Mouse (Mus musculus) megakaryocyte, embryonic 14.5 days (primary cell): ENCODE measurements at regions not wholly inside any gene's neighbourhood (a gene's known extent, or its start where the extent isn't known, plus 50 kb on each side); places are given as distances from the start of the nearest gene placed in this dataset.

Experiments used
- FLI1 ChIP-seq: IDR thresholded peaks from 2 replicates; pipeline ENCODE4 v1.6.1; 2012; ENCODE audit warnings: low read length, inconsistent platforms, mixed read lengths
- GATA1 ChIP-seq: IDR thresholded peaks from 3 replicates; pipeline ENCODE4 v1.6.1; 2012; ENCODE audit warnings: mixed read lengths, low read length, inconsistent platforms, borderline replicate concordance

DNA sequence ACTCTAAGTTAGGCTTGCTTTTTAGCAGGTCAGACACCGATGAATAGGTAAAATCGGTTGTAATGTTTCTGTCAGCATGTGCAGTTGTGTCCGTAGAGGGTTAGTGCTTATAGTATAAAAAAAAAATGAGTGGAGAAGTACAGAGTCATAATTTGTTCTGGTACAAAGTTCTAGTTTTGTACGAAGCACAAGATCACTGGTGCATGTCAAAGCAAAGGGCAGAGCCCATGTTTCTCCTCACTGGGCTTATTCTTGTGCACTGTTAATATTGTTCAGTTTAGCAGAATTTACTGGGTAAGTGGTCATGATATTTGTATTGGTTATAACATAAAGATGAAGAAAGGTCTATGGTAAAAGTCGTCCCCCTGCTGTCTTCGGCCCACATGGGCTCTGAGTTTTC is 330.4 kb upstream of the Fam241a start:
- TF ChIP-seq FLI1 (no peak), GATA1 (no peak)
